Mouse (Mus musculus) kidney, adult 2 months (tissue): Measurements from ENCODE around the gene Naa16.

ENCODE experiments used
- CTCF ChIP-seq: fragments of 200-500 bp; conservative IDR thresholded peaks from 2 replicates; pipeline ENCODE4 v1.5.1; 2011; ENCODE audit warnings: low read depth, mild to moderate bottlenecking, control low read depth, low read length, moderate library complexity, mixed read lengths; ENCODE audit not compliant: insufficient read depth, insufficient read length
- POLR2A ChIP-seq: fragments of 200-500 bp; IDR thresholded peaks from one replicate; pipeline ENCODE4 v1.6.1; 2011; ENCODE audit warnings: low read depth, low read length, control low read depth

- TF ChIP-seq CTCF (no peak), POLR2A (no peak)
Observed at GRCm38 (mm10) chr14:79278927-79279326, 111.7 kb downstream of the Naa16 start.
